Mouse (Mus musculus) megakaryocyte progenitor cell, adult 5-6 weeks (primary cell): ENCODE measurements around the gene Pla2g15. TPM values are rescaled to one million over a fixed set of nuclear protein-coding genes. Genes with fewer than 3 reads are reported as not detected.

Experiments
- total RNA-seq, 2 experiments: library from RNA; stranded (forward) in 1 of 2; stranded (reverse) in 1 of 2; fragments of 157-497, 149-512 nt in 1 of 2; fragments of 200-1000 nt in 1 of 2; gene quantifications; 2 replicates each; pipeline versions ENCODE4 v1.2.3 to v1.2.4; 2015 to 2017

Pla2g15 gene
- total RNA-seq, 2 experiments from 2014 or later, result 18.6 to 18.8 TPM

Other genes with a start within 250 kb of the Pla2g15 start
- gene Pskh1, start 250.0 kb upstream of the Pla2g15 start, total RNA-seq (2015), result 13.4 and 14.8 TPM in 2 replicates
- gene Pskh1, start 250.0 kb upstream of the Pla2g15 start, total RNA-seq (2017), result 19.9 and 20.2 TPM in 2 replicates
- 0.22 and 3.2 TPM in 2 replicates for gene Ctrl, start 216.5 kb upstream of the Pla2g15 start, total RNA-seq (2015)
- 2.2 TPM in 1 of 2 replicates, not detected in the other for gene Ctrl, start 216.5 kb upstream of the Pla2g15 start, total RNA-seq (2017)
- gene Psmb10, start 212.0 kb upstream of the Pla2g15 start, total RNA-seq (2015), result 127 and 155 TPM in 2 replicates
- gene Psmb10, start 212.0 kb upstream of the Pla2g15 start, total RNA-seq (2017), result 58.8 and 66.5 TPM in 2 replicates
- gene Lcat, start 207.0 kb upstream of the Pla2g15 start, total RNA-seq (2015), result 0.83 TPM in 1 of 2 replicates, not detected in the other
- gene Lcat, start 207.0 kb upstream of the Pla2g15 start, total RNA-seq (2017), result 0.12 TPM in 1 of 2 replicates, not detected in the other
- 2.0 and 3.5 TPM in 2 replicates for gene Slc12a4, start 184.3 kb upstream of the Pla2g15 start, total RNA-seq (2015)
- 7.7 and 8.4 TPM in 2 replicates for gene Slc12a4, start 184.3 kb upstream of the Pla2g15 start, total RNA-seq (2017)
- not detected in 2 replicates for gene Dpep3, start 171.0 kb upstream of the Pla2g15 start, total RNA-seq (2015)
- not detected in 2 replicates for gene Dpep3, start 171.0 kb upstream of the Pla2g15 start, total RNA-seq (2017)
- gene Dus2, start 159.1 kb upstream of the Pla2g15 start, total RNA-seq (2015), result 7.9 and 12.0 TPM in 2 replicates
- 10.8 and 20.3 TPM in 2 replicates for gene Dus2, start 159.1 kb upstream of the Pla2g15 start, total RNA-seq (2017)
- gene Dpep2nb, start 144.4 kb upstream of the Pla2g15 start, total RNA-seq (2015), result not detected in 2 replicates
- gene Dpep2nb, start 144.4 kb upstream of the Pla2g15 start, total RNA-seq (2017), result not detected in 2 replicates
- 8.6 and 12.0 TPM in 2 replicates for gene Ddx28, start 138.5 kb upstream of the Pla2g15 start, total RNA-seq (2015)
- 18.2 and 20.8 TPM in 2 replicates for gene Ddx28, start 138.5 kb upstream of the Pla2g15 start, total RNA-seq (2017)
- 112 and 126 TPM in 2 replicates for gene Nfatc3, start 91.6 kb upstream of the Pla2g15 start, total RNA-seq (2015)
- 25.2 and 32.7 TPM in 2 replicates for gene Nfatc3, start 91.6 kb upstream of the Pla2g15 start, total RNA-seq (2017)
- not detected in 2 replicates for gene Esrp2, start 13.4 kb upstream of the Pla2g15 start, total RNA-seq (2015)
- gene Esrp2, start 13.4 kb upstream of the Pla2g15 start, total RNA-seq (2017), result not detected in 2 replicates
- gene Slc7a6, start 18.5 kb downstream of the Pla2g15 start, total RNA-seq (2015), result 25.3 and 32.8 TPM in 2 replicates
- 20.8 and 27.6 TPM in 2 replicates for gene Slc7a6, start 18.5 kb downstream of the Pla2g15 start, total RNA-seq (2017)
- gene Slc7a6os, start 60.5 kb downstream of the Pla2g15 start, total RNA-seq (2015), result 43.4 and 54.2 TPM in 2 replicates
- 39.5 and 47.7 TPM in 2 replicates for gene Slc7a6os, start 60.5 kb downstream of the Pla2g15 start, total RNA-seq (2017)
- gene Prmt7, start 60.5 kb downstream of the Pla2g15 start, total RNA-seq (2015), result 14.6 and 16.2 TPM in 2 replicates
- gene Prmt7, start 60.5 kb downstream of the Pla2g15 start, total RNA-seq (2017), result 41.0 and 45.8 TPM in 2 replicates
- gene Smpd3, start 187.6 kb downstream of the Pla2g15 start, total RNA-seq (2015), result not detected in 2 replicates
- not detected in 2 replicates for gene Smpd3, start 187.6 kb downstream of the Pla2g15 start, total RNA-seq (2017)